In genomic region chr1:161156546-161156945, GRCm38 (mm10) we compare ENCODE assay signal across 38 mouse cellular contexts. TPM values are rescaled to one million over a fixed set of nuclear protein-coding genes. Genes with fewer than 3 reads are reported as not detected.
DNase-seq lines count a peak whose midpoint lies in the region; ATAC-seq and TF ChIP-seq lines count a peak whose summit lies in the region.
"Had no signal": no experiment of that assay in that cellular context is flagged by ENCODE, and none has a peak within 500 bp of the region (broad histone marks: within the 10 kb centered on the region; RNA-seq: fewer than 3 reads in every experiment).

No protein-coding gene starts in this region.

- H3K4me3 ChIP-seq in CH12.LX (replicated peaks in 1 of 3; ENCODE audit: low read depth in 2 of 3, low read length in 2 of 3, poor library complexity in 1 of 3): no peak overlapping the region
- no peak overlapping the region for H3K4me3 ChIP-seq in intestine, embryonic 15.5 days (replicated peaks)
- no peak overlapping the region for H3K4me3 ChIP-seq in midbrain, embryonic 10.5 days
- no peak overlapping the region for H3K4me3 ChIP-seq in kidney, embryonic 15.5 days (replicated peaks)
- H3K4me3 ChIP-seq: embryonic facial prominence, embryonic 10.5 days; embryonic facial prominence, embryonic 15.5 days; forebrain, embryonic 13.5 days; hindbrain, embryonic 13.5 days; limb, embryonic 10.5 days; limb, embryonic 15.5 days; liver, embryonic 13.5 days; midbrain, embryonic 12.5 days; myocyte; neural tube, embryonic 13.5 days had no signal

- no peaks in the 10 kb centered on the region for H3K9me3 ChIP-seq in CH12.LX (replicated peaks; ENCODE audit: low read length)
- H3K9me3 ChIP-seq in intestine, embryonic 15.5 days: no peaks in the 10 kb centered on the region
- no peaks in the 10 kb centered on the region for H3K9me3 ChIP-seq in midbrain, embryonic 10.5 days (replicated peaks)
- no peaks in the 10 kb centered on the region for H3K9me3 ChIP-seq in kidney, embryonic 15.5 days (replicated peaks)
- H3K9me3 ChIP-seq: embryonic facial prominence, embryonic 10.5 days; embryonic facial prominence, embryonic 15.5 days; forebrain, embryonic 13.5 days; hindbrain, embryonic 13.5 days; limb, embryonic 10.5 days; limb, embryonic 15.5 days; liver, embryonic 13.5 days; midbrain, embryonic 12.5 days; neural tube, embryonic 13.5 days had no signal

- H3K27me3 ChIP-seq in CH12.LX (replicated peaks): no peaks in the 10 kb centered on the region
- H3K27me3 ChIP-seq in intestine, embryonic 15.5 days (replicated peaks): no peaks in the 10 kb centered on the region
- H3K27me3 ChIP-seq in midbrain, embryonic 10.5 days (ENCODE audit: low read depth, poor library complexity, severe bottlenecking): no peaks in the 10 kb centered on the region
- H3K27me3 ChIP-seq in kidney, embryonic 15.5 days: no peaks in the 10 kb centered on the region
- H3K27me3 ChIP-seq: embryonic facial prominence, embryonic 15.5 days; forebrain, embryonic 13.5 days; hindbrain, embryonic 13.5 days; limb, embryonic 15.5 days; liver, embryonic 13.5 days; midbrain, embryonic 12.5 days; neural tube, embryonic 13.5 days had no signal

- ATAC-seq in inflammation-experienced regulatory T-cells, adult 6 months: peak; percentile 25
- ATAC-seq in intestine, embryonic 15.5 days: no peak
- ATAC-seq in kidney, embryonic 15.5 days (replicated peaks; ENCODE audit: low FRiP score): no peak
- ATAC-seq: forebrain, embryonic 13.5 days had no signal

- no peak for TF ChIP-seq POLR2A in CH12.LX (IDR thresholded peaks at IDR 0.05; ENCODE audit: low read depth, low read length)

- DNase-seq in spleen, postnatal 36 days (ENCODE audit: low spot score in 2 of 2): peak; percentile 12 to 41
- DNase-seq in spleen, postnatal 4 days (ENCODE audit: low spot score in 2 of 2): no peak
- DNase-seq in CH12.LX (ENCODE audit: extremely low read depth): no peak
- DNase-seq in midbrain, embryonic 10.5 days (ENCODE audit: low spot score): no peak
- DNase-seq: adrenal gland, adult 2 months; adrenal gland, postnatal 36 days; cerebellum, adult 2 months; cerebellum, postnatal 14 days; gastrocnemius, postnatal 25 days; heart, adult 18-20 months; heart, postnatal 4 days; kidney, adult 2 months; kidney, postnatal 10 days; layer of hippocampus, adult 9-11 months; liver, embryonic 13.5 days; lung, adult 2 months; lung, postnatal 10 days; retina, postnatal 1 day; right cerebral cortex, postnatal 14 days had no signal

- whole genome bisulfite sequencing in intestine, embryonic 15.5 days: 86% methylated on average over 10 of the region's 10 CpGs
- 86% methylated on average over 10 of the region's 10 CpGs for WGBS in midbrain, embryonic 10.5 days
- WGBS in kidney, embryonic 15.5 days: 87% methylated on average over 10 of the region's 10 CpGs

- no peak for TF ChIP-seq CTCF in CH12.LX (conservative IDR thresholded peaks at IDR 0.05 in 1 of 2, IDR thresholded peaks at IDR 0.05 in 1 of 2; ENCODE audit: low read depth in 2 of 2, low read length in 2 of 2)

- dilution Hi-C loops in CH12.LX (cut with MboI; ENCODE audit: extremely low pct_ligation_motif_present, extremely low pct_unique_long_range_greater_than_20kb, low sequenced_read_pairs): no loop called here

- H3K4me1 ChIP-seq in CH12.LX (ENCODE audit: control insufficient read depth in 1 of 2, insufficient read depth in 2 of 2): 0 out of 4 replicates have a peak, but pooled peaks cover 0 to 4% of the 10 kb centered on the region in 2 experiments
- no peaks in the 10 kb centered on the region for H3K4me1 ChIP-seq in intestine, embryonic 15.5 days (replicated peaks)
- H3K4me1 ChIP-seq in midbrain, embryonic 10.5 days: no peaks in the 10 kb centered on the region
- no peaks in the 10 kb centered on the region for H3K4me1 ChIP-seq in kidney, embryonic 15.5 days
- H3K4me1 ChIP-seq: embryonic facial prominence, embryonic 10.5 days; embryonic facial prominence, embryonic 15.5 days; forebrain, embryonic 13.5 days; hindbrain, embryonic 13.5 days; limb, embryonic 10.5 days; limb, embryonic 15.5 days; midbrain, embryonic 12.5 days; neural tube, embryonic 13.5 days had no signal

- no peaks in the 10 kb centered on the region for H3K36me3 ChIP-seq in CH12.LX (replicated peaks in 1 of 2; ENCODE audit: control insufficient read depth in 1 of 2, insufficient read depth in 1 of 2, low read length in 1 of 2)
- no peaks in the 10 kb centered on the region for H3K36me3 ChIP-seq in intestine, embryonic 15.5 days
- H3K36me3 ChIP-seq in midbrain, embryonic 10.5 days: no peaks in the 10 kb centered on the region
- no peaks in the 10 kb centered on the region for H3K36me3 ChIP-seq in kidney, embryonic 15.5 days
- H3K36me3 ChIP-seq: embryonic facial prominence, embryonic 10.5 days; embryonic facial prominence, embryonic 15.5 days; hindbrain, embryonic 13.5 days; limb, embryonic 10.5 days; limb, embryonic 15.5 days; liver, embryonic 13.5 days; midbrain, embryonic 12.5 days; neural tube, embryonic 13.5 days had no signal

- no peak for TF ChIP-seq RAD21 in CH12.LX (IDR thresholded peaks at IDR 0.05; ENCODE audit: low read depth, low read length)

- no peak for TF ChIP-seq EP300 in CH12.LX (IDR thresholded peaks at IDR 0.05; ENCODE audit: low read length)

- H3K4me2 ChIP-seq in CH12.LX (ENCODE audit: insufficient read depth, low read depth, poor library complexity, severe bottlenecking): peak overlapping the region; percentile 21; the same call in 1 of the 2 replicates
- no peak overlapping the region for H3K4me2 ChIP-seq in intestine, embryonic 15.5 days (replicated peaks)
- no peak overlapping the region for H3K4me2 ChIP-seq in kidney, embryonic 15.5 days
- H3K4me2 ChIP-seq: embryonic facial prominence, embryonic 15.5 days; forebrain, embryonic 13.5 days; heart, embryonic 11.5 days; hindbrain, embryonic 13.5 days; limb, embryonic 15.5 days; liver, embryonic 13.5 days; midbrain, embryonic 12.5 days; neural tube, embryonic 13.5 days had no signal

- H3K9ac ChIP-seq in CH12.LX (ENCODE audit: insufficient read depth, low read depth): no peak overlapping the region
- no peak overlapping the region for H3K9ac ChIP-seq in intestine, embryonic 15.5 days
- no peak overlapping the region for H3K9ac ChIP-seq in kidney, embryonic 15.5 days
- H3K9ac ChIP-seq: embryonic facial prominence, embryonic 15.5 days; forebrain, embryonic 13.5 days; hindbrain, embryonic 13.5 days; limb, embryonic 15.5 days; liver, embryonic 13.5 days; midbrain, embryonic 12.5 days; neural tube, embryonic 13.5 days had no signal

- no peak overlapping the region for H3K27ac ChIP-seq in CH12.LX (ENCODE audit: insufficient read depth, low read depth)
- no peak overlapping the region for H3K27ac ChIP-seq in intestine, embryonic 15.5 days
- no peak overlapping the region for H3K27ac ChIP-seq in midbrain, embryonic 10.5 days (replicated peaks)
- no peak overlapping the region for H3K27ac ChIP-seq in kidney, embryonic 15.5 days
- H3K27ac ChIP-seq: embryonic facial prominence, embryonic 10.5 days; embryonic facial prominence, embryonic 15.5 days; forebrain, embryonic 13.5 days; hindbrain, embryonic 13.5 days; limb, embryonic 10.5 days; limb, embryonic 15.5 days; liver, embryonic 13.5 days; midbrain, embryonic 12.5 days; neural tube, embryonic 13.5 days had no signal

- in situ Hi-C loops in CH12.LX (cut with MboI; ENCODE audit: low pct_ligation_motif_present, low pct_unique_long_range_greater_than_20kb, low sequenced_read_pairs): no loop called here

- no peaks in the 10 kb centered on the region for H3K79me2 ChIP-seq in CH12.LX (replicated peaks; ENCODE audit: control insufficient read depth, extremely low read depth, insufficient read depth, poor library complexity, severe bottlenecking)

TF ChIP-seq in CH12.LX, 34 proteins besides CTCF, POLR2A, EP300 and RAD21:
- TF ChIP-seq ZNF384 (IDR thresholded peaks at IDR 0.05; ENCODE audit: low read depth, low read length) (peak; percentile 35; the same call in 1 of the 2 replicates), HCFC1 (IDR thresholded peaks at IDR 0.05; ENCODE audit: low read depth, low read length) (no peak)

RNA-seq across cellular contexts. Expression of gene Tex50, which starts 2.6 kb away (rescaled TPM):
- total RNA-seq in CH12.LX (2012; rRNA removed) (not detected in 2 replicates), CH12.LX (2014; rRNA removed) (not detected in 2 replicates)
- polyA plus RNA-seq in CH12.LX (2012; ENCODE audit: insufficient read length, low read depth): not detected in 2 replicates
- polyA plus RNA-seq in inflammation-experienced regulatory T-cells, adult 6 months (2017; shearing (Covaris generic)): not detected
- not detected in 2 replicates for polyA plus RNA-seq in intestine, embryonic 15.5 days (2015; fragmentation: Nextera tagmentation; extraction: Ambion mirVana)
- polyA plus RNA-seq in midbrain, embryonic 10.5 days (2016; fragmentation: Nextera tagmentation; extraction: Ambion mirVana): 0.16 and 0.22 TPM in 2 replicates
- polyA plus RNA-seq in kidney, embryonic 15.5 days (2015; fragmentation: Nextera tagmentation; extraction: Ambion mirVana): 0.27 and 0.32 TPM in 2 replicates
- total RNA-seq: adrenal gland, adult 2 months; adrenal gland, postnatal 36 days; gastrocnemius, adult 18-20 months; gastrocnemius, postnatal 25 days; heart, adult 18-20 months; heart, postnatal 4 days; left cerebral cortex, postnatal 10 days; megakaryocyte progenitor cell, adult 5-6 weeks; MEL; midbrain, postnatal 0 days had no signal
- polyA plus RNA-seq: adrenal gland, adult 2 months; brain, embryonic 14.5 days; cerebellum, adult 2 months; kidney, adult 2 months; limb, embryonic 15.5 days; liver, embryonic 13.5 days; lung, adult 2 months; myocyte had no signal

RNA-seq across cellular contexts. Expression of gene Ankrd45, which starts 14.1 kb away (rescaled TPM):
- not detected in 2 replicates for total RNA-seq in CH12.LX (2012; rRNA removed)
- not detected in 2 replicates for total RNA-seq in CH12.LX (2014; rRNA removed)
- 0.23 TPM in 1 of 2 replicates, not detected in the other for polyA plus RNA-seq in CH12.LX (2012; ENCODE audit: insufficient read length, low read depth)
- not detected for polyA plus RNA-seq in inflammation-experienced regulatory T-cells, adult 6 months (2017; shearing (Covaris generic))
- polyA plus RNA-seq in intestine, embryonic 15.5 days (2015; fragmentation: Nextera tagmentation; extraction: Ambion mirVana): 0.74 and 1.1 TPM in 2 replicates
- 5.2 and 5.7 TPM in 2 replicates for polyA plus RNA-seq in midbrain, embryonic 10.5 days (2016; fragmentation: Nextera tagmentation; extraction: Ambion mirVana)
- polyA plus RNA-seq in kidney, embryonic 15.5 days (2015; fragmentation: Nextera tagmentation; extraction: Ambion mirVana): 5.1 and 5.5 TPM in 2 replicates
- total RNA-seq: gastrocnemius, adult 18-20 months; gastrocnemius, postnatal 25 days; megakaryocyte progenitor cell, adult 5-6 weeks; MEL had no signal

RNA-seq across cellular contexts. Expression of gene Klhl20, which starts 25.2 kb away (rescaled TPM):
- total RNA-seq in CH12.LX (2012; rRNA removed) (8.3 and 9.7 TPM in 2 replicates), CH12.LX (2014; rRNA removed) (7.2 and 7.9 TPM in 2 replicates)
- polyA plus RNA-seq in CH12.LX (2012; ENCODE audit: insufficient read length, low read depth): 16.0 and 16.3 TPM in 2 replicates
- 10 to 100 TPM; 27.7 to 38.6 (median 30.0) TPM for polyA plus RNA-seq in inflammation-experienced regulatory T-cells, adult 6 months (2017; shearing (Covaris generic))
- 11.4 and 12.0 TPM in 2 replicates for polyA plus RNA-seq in intestine, embryonic 15.5 days (2015; fragmentation: Nextera tagmentation; extraction: Ambion mirVana)
- 15.1 and 18.4 TPM in 2 replicates for polyA plus RNA-seq in midbrain, embryonic 10.5 days (2016; fragmentation: Nextera tagmentation; extraction: Ambion mirVana)
- 15.7 and 17.4 TPM in 2 replicates for polyA plus RNA-seq in kidney, embryonic 15.5 days (2015; fragmentation: Nextera tagmentation; extraction: Ambion mirVana)

Comparison
In these comparisons a context has a peak if more than half of its experiments do, and no peak if none do; other contexts are left out.
1. DNase-seq: peak in spleen, postnatal 36 days (2 of 2); none in spleen, postnatal 4 days (0 of 2), CH12.LX (single experiment) and midbrain, embryonic 10.5 days (single experiment).